Mouse (Mus musculus) liver (tissue): Measurements from ENCODE around the gene Fignl2.
A peak's percentile ranks its signal among the peaks of the same experiment; 100 is the strongest.
"Not testable (repeated sequence)": the region's sequence is repeated elsewhere in the genome, so short reads cannot be mapped to it uniquely, and the experiment has no call there.

Source experiments
- DNase-seq: peaks from one replicate; pipeline ENCODE4 v3.0.0-alpha.2; 2020; ENCODE audit warnings: mixed read lengths

Fignl2 gene

DNA sequence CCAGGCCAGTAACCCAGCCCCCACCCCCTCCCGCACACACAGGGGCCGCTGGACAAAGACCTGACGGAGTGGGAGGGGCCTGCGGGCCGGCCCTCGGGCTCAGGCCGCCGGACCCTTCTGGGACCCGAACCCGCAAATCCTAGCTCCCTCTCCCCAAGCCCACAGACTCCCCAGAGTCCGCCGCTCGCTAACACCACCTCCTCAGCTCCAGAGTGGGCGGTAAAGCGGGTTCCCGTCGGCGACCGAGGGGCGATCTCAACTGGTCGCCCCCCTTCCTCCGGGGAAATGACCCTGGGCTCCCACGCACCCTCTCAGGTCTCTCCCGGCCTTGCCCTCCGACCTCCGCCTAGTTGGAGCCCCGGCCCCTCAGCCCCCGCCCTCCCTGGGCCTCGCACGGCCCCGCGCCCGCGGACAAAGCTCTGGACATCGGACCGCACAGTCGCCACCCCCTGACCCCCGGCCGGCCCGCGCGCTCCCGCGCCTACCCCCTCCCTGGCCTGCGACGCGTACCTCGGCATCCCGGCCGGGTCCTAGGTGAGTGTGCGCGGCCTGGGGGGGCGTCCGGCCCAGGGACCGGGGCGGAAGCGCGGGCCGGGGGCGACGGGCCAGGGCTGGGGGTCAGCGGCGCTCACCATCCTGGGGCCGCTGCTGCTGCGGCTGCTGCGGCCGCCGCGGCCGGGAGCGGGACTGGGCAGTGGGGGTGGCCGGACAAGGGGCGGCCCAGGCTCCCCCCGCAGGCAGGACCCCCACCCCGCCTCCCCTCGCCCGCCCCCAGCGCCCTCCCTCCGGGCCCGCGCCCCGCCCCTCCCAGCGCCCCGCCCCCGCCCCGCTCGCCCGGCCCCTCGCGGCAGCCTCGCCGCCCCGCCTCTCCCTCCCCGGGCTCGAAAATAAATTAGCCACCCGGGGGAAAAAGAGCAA, at the start of gene Fignl2:
TSS of gene Fignl2 (minus strand) at position 755 of the 918 bp plus-strand sequence.
- DNase-seq = peak; percentile 50

DNA sequence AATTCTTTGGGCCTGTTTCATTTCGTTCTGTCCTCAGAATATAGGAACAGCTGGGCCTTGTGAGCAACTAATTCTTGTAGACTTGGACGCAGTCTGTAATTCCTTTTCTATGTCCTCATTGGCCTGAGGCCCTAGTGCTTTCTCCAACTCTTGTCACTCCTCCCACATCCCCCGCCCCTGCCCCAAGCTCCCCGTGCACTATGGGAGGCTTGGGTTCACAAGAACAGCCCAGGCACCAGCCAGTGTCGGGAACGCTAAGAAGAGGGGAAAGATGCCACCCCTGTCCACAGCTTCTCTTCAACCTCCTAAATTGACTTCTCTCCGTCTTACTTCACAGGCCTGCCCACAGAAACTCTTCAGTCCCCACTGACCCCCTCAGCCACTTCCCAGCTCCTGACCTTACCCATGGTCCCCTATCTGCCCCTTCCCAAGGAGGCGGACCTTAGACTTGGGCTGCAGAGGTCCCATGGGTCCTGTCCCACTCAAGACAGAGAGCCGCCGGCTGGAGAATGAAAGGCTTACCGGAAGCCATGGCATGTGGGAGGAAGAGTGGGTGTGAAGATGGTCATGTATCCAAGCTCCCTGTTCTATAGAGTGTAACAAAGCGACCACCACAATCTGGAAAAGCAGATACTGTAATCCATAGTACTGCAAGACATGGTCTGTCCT, 48.6 kb upstream of the Fignl2 start:
- DNase-seq = no peak

GRCm38 (mm10) chr15:101125561-101125960, 47.2 kb upstream of the Fignl2 start:
- DNase-seq = no peak

DNA sequence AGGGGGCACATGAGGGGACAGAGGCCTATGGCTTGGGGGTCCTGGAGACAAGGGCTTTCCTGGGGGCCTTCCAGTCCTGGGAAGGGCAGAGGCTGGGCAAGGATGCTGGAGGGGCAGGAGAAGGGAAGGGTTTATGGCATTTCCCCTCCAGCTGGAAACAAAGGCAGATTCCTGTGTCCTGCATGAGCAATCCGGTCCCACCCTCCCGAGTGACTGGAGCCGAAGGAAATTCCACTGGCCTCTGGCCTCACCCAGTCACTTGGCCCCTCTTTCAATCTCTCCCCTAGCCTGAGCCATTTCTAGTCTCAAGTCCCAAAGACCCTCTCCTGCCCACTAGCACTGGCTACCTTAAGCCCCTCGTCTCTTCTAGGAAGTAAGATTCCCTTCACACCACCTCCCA, 44.8 kb upstream of the Fignl2 start:
- DNase-seq = no peak

DNA sequence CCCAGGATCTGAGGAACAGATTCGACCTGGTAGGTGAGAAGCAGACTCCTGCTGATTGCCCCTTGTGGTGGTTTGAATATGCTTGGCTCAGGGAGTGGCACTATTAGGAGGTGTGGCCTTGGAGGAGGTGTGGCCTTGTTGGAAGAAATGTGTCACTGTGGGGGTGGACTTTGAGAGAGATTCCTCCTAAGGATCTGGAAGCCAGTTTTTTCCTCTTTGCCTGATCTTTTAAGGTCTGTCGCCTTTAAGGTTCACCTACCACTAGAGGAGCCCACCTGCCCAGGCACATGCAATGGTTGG, 43.9 kb upstream of the Fignl2 start:
- no peak for DNase-seq

GRCm38 (mm10) chr15:101121411-101122289, 43.3 kb upstream of the Fignl2 start:
- no peak for DNase-seq

- no peak for DNase-seq
Observed at GRCm38 (mm10) chr15:101118399-101119125, 40.2 kb upstream of the Fignl2 start.

DNA sequence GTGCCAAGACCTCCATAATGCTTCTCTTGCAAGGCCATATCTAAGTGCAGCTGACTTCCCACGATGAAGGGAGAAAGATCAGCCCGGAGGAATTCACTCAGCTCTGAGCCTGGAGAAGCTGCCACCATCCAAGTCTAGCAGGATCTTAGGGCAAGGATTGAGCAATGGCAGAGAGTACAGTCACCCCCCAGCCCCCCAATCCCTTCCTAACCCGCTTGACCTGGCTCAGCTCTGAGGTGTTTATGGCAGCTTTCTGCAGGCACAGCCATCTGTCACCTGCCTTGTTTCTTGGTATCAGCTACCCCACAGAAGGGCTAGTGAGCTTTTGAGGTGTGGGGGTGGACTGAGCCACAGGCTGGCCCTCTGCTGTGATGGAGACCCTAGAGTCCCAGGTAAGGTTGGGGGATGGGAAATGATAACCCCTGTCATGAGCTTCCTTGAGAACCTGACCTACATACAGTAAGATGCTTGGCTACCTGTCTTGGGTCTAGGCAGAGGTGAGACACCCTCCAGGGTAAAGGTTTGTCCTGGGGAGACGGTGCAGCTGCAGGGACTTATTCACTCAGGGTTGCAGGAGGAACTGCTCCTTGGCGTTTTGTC, 37.2 kb upstream of the Fignl2 start, which contains the start of gene Ankrd33:
TSS of gene Ankrd33 (plus strand) at position 245 of the 600 bp plus-strand sequence.
- DNase-seq = no peak

GRCm38 (mm10) chr15:101113778-101114177, 35.4 kb upstream of the Fignl2 start:
- DNase-seq = not testable (repeated sequence)

DNA sequence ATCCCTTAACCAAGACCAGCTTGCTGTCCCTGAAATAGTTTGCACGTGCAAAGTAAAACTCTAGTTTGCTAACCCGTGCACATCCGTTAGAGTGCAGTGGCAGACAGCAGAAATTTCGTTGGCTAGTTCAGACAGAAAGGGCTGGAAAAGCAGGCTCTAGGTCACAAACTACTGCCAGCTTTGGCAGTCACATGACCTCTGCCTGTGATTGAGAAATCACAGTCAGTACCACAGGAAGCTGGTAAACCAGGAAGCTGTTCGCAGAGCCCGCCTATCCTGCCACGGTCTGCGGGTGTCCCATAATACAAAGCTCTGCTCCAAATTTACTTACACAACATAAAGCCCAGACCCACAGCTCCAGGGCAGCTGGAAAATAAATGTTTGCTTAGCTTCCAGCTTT, 34.8 kb upstream of the Fignl2 start:
- DNase-seq = peak; percentile 41

- DNase-seq = no peak
Observed at GRCm38 (mm10) chr15:101107906-101108671, 29.7 kb upstream of the Fignl2 start.

- no peak for DNase-seq
Observed at GRCm38 (mm10) chr15:101106011-101106410, 27.6 kb upstream of the Fignl2 start.

GRCm38 (mm10) chr15:101105496-101105994, 27.2 kb upstream of the Fignl2 start:
- peak; percentile 71 for DNase-seq

DNA sequence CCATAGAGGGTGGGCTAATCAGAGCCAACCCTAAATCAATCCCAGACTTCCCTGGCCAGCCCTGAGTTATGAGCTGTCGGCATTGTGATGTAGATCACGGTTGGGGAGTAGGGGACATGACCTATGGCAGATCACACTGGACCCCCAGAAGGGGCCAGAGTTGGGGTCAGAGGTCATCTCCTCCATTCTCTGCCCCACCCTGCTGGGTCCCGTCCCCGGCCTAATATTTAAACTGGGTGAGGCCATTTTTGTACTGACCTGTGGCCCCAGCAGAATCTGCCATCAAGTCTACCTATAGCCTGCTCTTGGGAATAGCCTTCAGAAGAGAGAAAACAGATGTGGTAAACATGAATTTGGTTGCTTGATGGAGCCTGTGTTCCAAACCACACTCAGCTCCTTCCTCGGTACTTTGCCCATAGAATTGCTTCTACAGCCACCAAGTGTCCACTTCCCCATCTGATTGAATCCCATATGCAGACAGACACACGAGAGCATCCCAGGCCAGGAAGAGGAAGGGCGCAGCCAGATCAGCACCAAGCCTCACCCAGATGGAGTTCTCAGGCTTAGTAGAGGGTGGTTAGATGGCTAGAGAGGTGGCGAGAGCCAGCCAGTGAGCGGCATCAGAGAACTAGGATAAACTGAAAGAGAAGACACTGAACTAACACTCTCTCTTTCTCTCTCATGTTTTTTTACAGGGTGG, 25.4 kb upstream of the Fignl2 start:
- no peak for DNase-seq

GRCm38 (mm10) chr15:101100996-101101395, 22.6 kb upstream of the Fignl2 start:
- no peak for DNase-seq

- peak; percentile 39 for DNase-seq
Observed at GRCm38 (mm10) chr15:101097985-101098651, 19.8 kb upstream of the Fignl2 start.

GRCm38 (mm10) chr15:101095392-101095791, 17.0 kb upstream of the Fignl2 start:
- no peak for DNase-seq

GRCm38 (mm10) chr15:101094979-101095378, 16.6 kb upstream of the Fignl2 start:
- DNase-seq = no peak

DNA sequence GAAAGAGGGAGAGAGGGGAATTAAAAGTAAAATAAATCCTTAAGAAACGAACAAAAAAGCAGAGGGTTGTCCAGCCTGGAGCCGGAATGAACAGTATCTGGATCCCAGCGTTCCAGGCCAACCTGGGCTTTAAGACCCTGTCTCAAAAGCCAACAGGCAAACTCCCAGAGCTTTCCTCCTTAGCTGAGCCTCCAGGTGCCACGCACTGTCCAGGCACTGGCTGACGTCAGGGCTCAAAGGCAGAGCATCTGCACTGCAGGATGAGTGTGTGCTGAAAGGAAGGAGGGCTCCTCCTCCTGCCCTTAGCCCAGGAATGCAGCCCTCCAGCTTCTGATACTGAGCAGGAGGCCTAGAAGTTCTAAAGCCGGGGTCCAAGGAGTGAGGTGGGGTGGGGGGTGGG, 15.6 kb upstream of the Fignl2 start:
- no peak for DNase-seq
